Mouse (Mus musculus) stomach, embryonic 14.5 days (tissue): ENCODE data around the gene Map3k1. TPM values are rescaled to one million over a fixed set of nuclear protein-coding genes. Genes with fewer than 3 reads are reported as not detected.
"Not testable (repeated sequence)": the region's sequence is repeated elsewhere in the genome, so short reads cannot be mapped to it uniquely, and the experiment has no call there.

ENCODE experiments used
- ATAC-seq: fragments of 200-750 bp; cut with Nextera tagmentation; 2 replicates; pipeline ENCODE4 v1.8.0; 2017; ENCODE audit warnings: low read depth, moderate TSS enrichment; ENCODE audit not compliant: insufficient number of reproducible peaks, insufficient read depth, low FRiP score
- H3K27ac ChIP-seq: fragments of 300-500 bp; sonication (generic); 2 replicates; pipeline ENCODE4 v1.5.1; 2014; ENCODE audit warnings: mild to moderate bottlenecking, low read length, moderate library complexity, mixed read lengths
- H3K27me3 ChIP-seq: fragments of 300-500 bp; sonication (generic); 2 replicates; pipeline ENCODE4 v1.6.1; 2014; ENCODE audit warnings: low read length, control low read depth, mixed read lengths; ENCODE audit not compliant: control insufficient read depth, insufficient read depth
- H3K36me3 ChIP-seq: fragments of 300-500 bp; sonication (generic); 2 replicates; pipeline ENCODE4 v1.6.1; 2014; ENCODE audit warnings: mild to moderate bottlenecking, control low read depth, low read length, moderate library complexity, mixed read lengths; ENCODE audit not compliant: control insufficient read depth, insufficient read depth
- H3K4me1 ChIP-seq: fragments of 300-500 bp; sonication (generic); 2 replicates; pipeline ENCODE4 v1.6.1; 2014; ENCODE audit warnings: low read length, control low read depth, mixed read lengths; ENCODE audit not compliant: control insufficient read depth, insufficient read depth
- H3K4me2 ChIP-seq: fragments of 300-500 bp; sonication (generic); replicated peaks from 2 replicates; pipeline ENCODE4 v1.6.1; 2014; ENCODE audit warnings: low read depth, low read length, control low read depth
- H3K4me3 ChIP-seq: fragments of 300-500 bp; sonication (generic); 2 replicates; pipeline ENCODE4 v1.5.1; 2014; ENCODE audit warnings: low read depth, low read length, control low read depth
- H3K9ac ChIP-seq: fragments of 300-500 bp; sonication (generic); replicated peaks from 2 replicates; pipeline ENCODE4 v1.6.1; 2014; ENCODE audit warnings: low read depth, mild to moderate bottlenecking, control low read depth, low read length, moderate library complexity, mixed read lengths
- H3K9me3 ChIP-seq: fragments of 300-500 bp; sonication (generic); 2 replicates; pipeline ENCODE4 v1.6.1; 2016; ENCODE audit warnings: low read depth, low read length, control low read depth; ENCODE audit not compliant: control insufficient read depth
- WGBS: fragments of 180-500 bp; shearing (Covaris S2); extraction: QIAGEN DNeasy Blood & Tissue Kit; methylation state at CpG from one replicate; pipeline ENCODE4 v1.1.7; 2014; 5-methylcytosine and 5-hydroxymethylcytosine counted together
- polyA plus RNA-seq: library from polyadenylated mRNA; unstranded; fragments of >200 nt; fragmentation: Nextera tagmentation; extraction: Ambion mirVana; gene quantifications from 2 replicates; pipeline ENCODE4 v1.2.1, GENCODE M21; 2014

The Map3k1 gene
- polyA plus RNA-seq, 1 experiment from 2014 or later, result 32.0 TPM

- Histone ChIP-seq H3K9ac (peak overlapping the region; percentile 10; the same call in 1 of the 2 replicates), H3K36me3 (no peaks in the 10 kb centered on the region), H3K27me3 (no peaks in the 10 kb centered on the region), H3K27ac (peak overlapping the region; percentile 82), H3K9me3 (peaks cover 4% of the 10 kb centered on the region; the same call in 1 of the 2 replicates), H3K4me2 (peak overlapping the region; percentile 56), H3K4me3 (peak overlapping the region; percentile 43), H3K4me1 (no peaks in the 10 kb centered on the region)
- WGBS, result under 1% methylated on average over 65 of the region's 65 CpGs
- ATAC-seq, result peak; percentile 99
Measured at GRCm38 (mm10) chr13:111725165-111726077, 83.4 kb downstream of the Map3k1 start.

DNA sequence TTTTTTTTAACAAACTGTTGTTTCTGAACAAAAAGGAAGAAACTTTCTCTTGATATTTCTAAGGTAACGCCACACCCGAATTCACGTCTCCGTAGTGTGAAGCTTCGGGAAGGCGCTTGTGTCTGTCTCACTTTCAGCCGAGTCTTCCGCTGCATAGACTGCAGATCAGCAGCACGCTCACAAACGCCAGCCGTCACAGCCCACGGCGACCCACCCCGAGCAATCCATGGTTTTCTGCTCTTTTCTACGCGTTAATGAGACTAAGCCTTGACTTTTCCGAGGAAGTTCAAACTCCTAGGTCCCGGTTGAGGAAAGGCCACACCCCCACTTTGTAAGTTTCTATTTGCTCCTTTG lies 84.0 kb downstream of the Map3k1 start:
- Histone ChIP-seq H3K9me3 (peaks cover 4% of the 10 kb centered on the region; the same call in 1 of the 2 replicates), H3K36me3 (no peaks in the 10 kb centered on the region), H3K4me3 (peak overlapping the region; percentile 43), H3K4me2 (peak overlapping the region; percentile 45), H3K27ac (no peak overlapping the region), H3K4me1 (no peaks in the 10 kb centered on the region), H3K9ac (no peak overlapping the region), H3K27me3 (no peaks in the 10 kb centered on the region)
- WGBS, result under 1% methylated on average over 18 of the region's 18 CpGs
- no peak for ATAC-seq

- WGBS, result 64% methylated on average over 9 of the region's 9 CpGs
Measured at GRCm38 (mm10) chr13:111719726-111720125, 89.1 kb downstream of the Map3k1 start.

GRCm38 (mm10) chr13:111710531-111710930 lies 98.3 kb downstream of the Map3k1 start:
- H3K27ac ChIP-seq, result no peak overlapping the region
- H3K4me1 ChIP-seq, result no peaks in the 10 kb centered on the region
- H3K9ac ChIP-seq, result no peak overlapping the region
- H3K4me2 ChIP-seq, result no peak overlapping the region
- no peak for ATAC-seq
- H3K36me3 ChIP-seq, result peaks cover 92% of the 10 kb centered on the region
- no peak overlapping the region for H3K4me3 ChIP-seq
- no peaks in the 10 kb centered on the region for H3K27me3 ChIP-seq
- WGBS, result 82% methylated on average over 4 of the region's 4 CpGs
- no peaks in the 10 kb centered on the region for H3K9me3 ChIP-seq

More at GRCm38 (mm10) chr13:111719726-111720125, 89.1 kb downstream of the Map3k1 start:
- no peak for ATAC-seq
- Histone ChIP-seq H3K4me1 (no peaks in the 10 kb centered on the region), H3K27me3 (no peaks in the 10 kb centered on the region), H3K27ac (no peak overlapping the region), H3K36me3 (peaks cover 19% of the 10 kb centered on the region), H3K4me3 (no peak overlapping the region), H3K9ac (no peak overlapping the region), H3K9me3 (no peaks in the 10 kb centered on the region), H3K4me2 (no peak overlapping the region)

- H3K4me2 ChIP-seq, H3K4me1 ChIP-seq, H3K4me3 ChIP-seq, H3K9ac ChIP-seq, ATAC-seq, H3K27me3 ChIP-seq, H3K27ac ChIP-seq, H3K9me3 ChIP-seq: not testable (repeated sequence)
- H3K36me3 ChIP-seq, result peaks cover 64% of the 10 kb centered on the region
- 89% methylated on average over 4 of the region's 4 CpGs for WGBS
Measured at GRCm38 (mm10) chr13:111703952-111704351, 104.8 kb downstream of the Map3k1 start.

GRCm38 (mm10) chr13:111703396-111703795 lies 105.4 kb downstream of the Map3k1 start:
- ATAC-seq, result no peak
- no peak overlapping the region for H3K9ac ChIP-seq
- H3K9me3 ChIP-seq, result no peaks in the 10 kb centered on the region
- H3K4me3 ChIP-seq, result no peak overlapping the region
- WGBS, result 96% methylated on average over 10 of the region's 10 CpGs
- no peak overlapping the region for H3K27ac ChIP-seq
- H3K36me3 ChIP-seq, result peaks cover 59% of the 10 kb centered on the region
- no peaks in the 10 kb centered on the region for H3K4me1 ChIP-seq
- H3K4me2 ChIP-seq, result no peak overlapping the region
- H3K27me3 ChIP-seq, result no peaks in the 10 kb centered on the region

Other genes with a start within 250 kb of the Map3k1 start
- gene Gm10198, start 216.2 kb downstream of the Map3k1 start, polyA plus RNA-seq, result not detected in 2 replicates
- gene Mier3, start 128.0 kb downstream of the Map3k1 start, polyA plus RNA-seq, result 29.5 and 29.9 TPM in 2 replicates